Mouse (Mus musculus) monocyte, adult 2 months (primary cell): ENCODE data around the gene Arl6ip1.
"Not testable (repeated sequence)": the region's sequence is repeated elsewhere in the genome, so short reads cannot be mapped to it uniquely, and the experiment has no call there.

Source experiments
- DNase-seq, 2 experiments: peaks; one replicate each; pipeline ENCODE4 v3.0.0; 2022; ENCODE audit warnings: low spot score in 2 of 2, low read depth in 1 of 2

Gene Arl6ip1

DNA sequence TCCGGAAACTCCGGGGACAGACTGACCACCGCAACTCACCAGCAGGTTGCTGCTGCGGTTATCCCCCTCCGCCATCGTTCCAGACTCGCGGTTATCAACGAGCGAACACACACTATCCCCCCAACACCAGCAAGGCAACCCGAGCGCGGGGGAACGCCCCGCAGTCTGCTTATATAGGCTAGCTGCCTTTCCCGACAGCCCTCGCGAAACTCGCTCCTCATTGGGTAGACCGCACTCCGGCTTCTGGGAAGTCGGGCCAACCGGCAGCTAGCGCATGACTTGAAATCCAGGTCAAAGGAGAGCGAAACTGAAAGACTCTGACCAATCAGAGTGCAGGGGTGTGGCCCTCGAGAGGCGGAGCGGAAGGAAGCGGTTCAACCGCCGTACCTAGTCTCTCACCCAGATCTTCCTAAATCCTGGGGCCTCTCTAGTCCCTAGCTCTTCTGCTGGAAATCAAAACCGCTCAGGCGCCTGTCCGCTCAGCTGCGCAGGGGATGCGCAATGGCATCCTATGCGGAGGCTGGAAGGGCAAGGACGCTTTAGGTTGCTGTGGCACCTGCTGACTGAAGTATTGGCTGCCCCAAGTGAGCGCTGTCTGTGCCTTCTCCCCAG is at the start of gene Arl6ip1:
Arl6ip1 (minus strand) TSS at position 233 of the 612 bp plus-strand sequence.
- peak; percentile 92 to 96 for DNase-seq

DNA sequence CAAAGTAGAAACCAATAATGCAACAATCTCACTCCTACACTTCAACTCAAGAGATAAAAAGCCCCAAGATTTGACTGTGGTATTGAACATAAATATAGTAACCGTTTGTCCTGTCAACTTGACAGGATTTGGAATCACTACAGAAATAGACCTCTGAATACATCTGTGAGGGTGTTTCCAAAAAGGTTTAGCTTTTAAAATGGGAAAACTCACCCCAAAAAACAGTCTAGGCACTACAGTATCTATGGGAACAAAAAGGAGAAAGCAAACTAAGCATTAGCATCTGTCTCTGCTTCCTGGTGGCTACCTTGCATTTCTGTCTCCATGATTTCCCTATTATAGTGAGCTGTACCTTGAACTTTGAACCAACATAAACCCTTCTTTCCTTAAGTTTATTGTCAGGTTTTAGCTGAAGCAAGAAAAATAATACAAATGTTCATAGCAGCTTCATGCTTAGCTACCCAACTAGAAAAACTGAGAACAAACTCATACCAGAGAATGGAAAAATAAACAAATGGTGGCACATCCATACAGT is 46.4 kb upstream of the Arl6ip1 start:
- DNase-seq, result no peak

DNA sequence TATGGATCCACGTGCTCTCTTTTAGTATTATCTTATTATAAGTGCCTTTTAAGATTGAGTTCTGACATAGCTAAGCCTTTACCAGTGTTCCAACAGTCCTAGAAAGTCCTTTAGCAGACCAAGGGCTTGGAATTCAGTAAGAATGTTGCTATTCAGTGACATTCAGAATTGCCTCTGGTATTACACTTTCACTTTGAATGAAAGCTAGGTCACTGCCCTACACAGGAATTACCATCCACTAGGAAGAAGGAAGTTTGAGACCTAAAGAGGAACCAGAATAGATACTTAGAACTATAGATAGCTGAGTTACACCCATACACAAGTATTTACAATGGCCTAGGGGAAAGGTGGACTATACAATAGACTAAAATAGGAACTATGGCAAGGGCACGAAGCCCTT is 40.7 kb upstream of the Arl6ip1 start:
- DNase-seq, result not testable (repeated sequence)

DNA sequence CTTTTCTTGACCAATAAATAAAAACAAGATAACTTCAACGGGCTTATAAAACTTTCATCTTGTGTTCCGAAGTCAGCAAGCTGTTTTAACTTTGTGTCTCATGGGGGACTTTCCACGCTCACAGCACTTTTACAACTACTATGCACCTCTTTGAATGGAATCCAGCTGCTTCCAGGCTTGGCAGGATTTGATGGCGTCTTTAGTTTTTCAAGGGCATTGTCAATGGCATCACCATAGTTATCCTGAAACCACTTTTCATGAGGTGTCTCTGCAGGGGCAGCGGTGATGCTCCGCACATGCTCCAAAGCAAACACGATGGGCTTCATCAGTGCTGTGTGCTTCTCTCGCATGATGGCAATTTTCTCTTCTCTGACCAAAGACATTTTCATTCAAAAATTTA is 33.5 kb upstream of the Arl6ip1 start:
- DNase-seq, result no peak

DNA sequence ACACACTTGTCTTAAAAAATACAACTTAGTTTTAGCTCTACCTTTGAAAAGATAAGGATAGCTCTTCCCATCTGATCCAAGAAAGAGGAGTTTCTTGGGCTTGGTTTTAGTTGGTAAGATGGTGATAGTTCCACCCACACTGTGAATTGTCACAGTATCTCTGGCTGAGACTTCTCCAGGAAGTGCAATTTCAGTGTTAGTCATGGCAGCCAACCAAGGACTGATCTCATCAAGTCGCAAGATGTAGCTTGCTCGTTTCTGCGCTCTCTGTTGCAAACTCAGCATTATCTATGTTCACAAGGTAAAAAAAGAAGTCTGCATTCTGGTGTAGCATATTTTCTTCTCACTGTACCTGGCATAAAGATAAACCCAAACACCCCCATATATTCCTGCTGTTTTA is 30.7 kb upstream of the Arl6ip1 start:
- DNase-seq, result no peak

DNA sequence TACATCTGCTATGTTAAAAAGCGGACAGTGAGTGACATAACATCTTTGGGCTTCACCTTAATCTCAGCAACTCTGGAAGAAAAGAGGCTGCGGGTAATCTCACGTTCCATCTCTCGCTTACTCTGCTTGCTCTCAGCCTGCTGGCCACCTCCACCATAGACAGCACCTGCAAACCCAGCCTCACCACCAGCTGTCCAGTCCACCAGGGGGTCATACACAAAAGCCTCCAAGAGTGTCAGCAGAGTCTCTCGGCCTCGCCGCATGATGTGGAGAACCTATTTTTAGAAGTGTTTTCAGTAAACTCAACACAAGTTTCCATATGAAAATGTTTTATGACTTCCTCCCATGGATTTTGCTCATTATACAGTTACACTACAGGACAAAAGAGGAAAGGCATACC is 27.0 kb upstream of the Arl6ip1 start:
- no peak for DNase-seq

DNA sequence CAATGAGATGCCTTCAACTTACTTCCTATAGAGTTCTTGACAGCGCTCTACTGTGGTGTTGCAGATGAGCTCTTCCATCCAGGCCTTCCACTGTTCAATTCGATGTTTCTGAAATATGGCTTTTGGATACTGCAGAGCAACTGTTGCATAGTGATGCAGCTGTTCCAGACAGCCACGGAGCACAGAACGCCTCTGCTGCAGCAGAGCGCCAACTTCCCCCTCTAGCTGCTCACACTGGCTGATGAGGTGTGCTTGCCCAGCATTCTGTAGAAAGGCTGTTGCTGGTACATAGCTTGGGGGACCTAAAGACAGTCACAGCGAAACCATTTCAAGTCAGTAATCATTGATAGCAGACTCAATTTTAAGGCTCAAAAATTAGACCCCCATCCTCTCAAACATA is 24.7 kb upstream of the Arl6ip1 start:
- DNase-seq, result no peak

DNA sequence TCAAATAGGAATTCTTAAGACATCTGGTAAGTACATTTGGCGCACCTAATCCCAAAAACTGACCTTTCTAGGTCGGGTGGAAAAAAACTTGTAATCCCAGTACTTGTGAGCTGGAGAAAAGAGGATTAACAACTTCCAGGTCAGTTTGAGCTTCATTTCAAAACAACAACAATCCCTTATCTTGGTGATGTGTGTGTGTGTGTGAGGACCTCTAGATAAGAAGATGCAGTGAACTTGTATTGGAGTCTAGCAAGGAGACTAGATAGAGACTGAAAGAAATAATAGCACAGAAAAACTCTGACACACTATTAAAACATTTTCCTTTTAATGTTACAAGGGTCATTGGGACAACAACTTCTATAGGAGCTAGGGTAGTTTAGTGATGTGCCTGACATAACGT is 14.1 kb upstream of the Arl6ip1 start:
- DNase-seq, result no peak

DNA sequence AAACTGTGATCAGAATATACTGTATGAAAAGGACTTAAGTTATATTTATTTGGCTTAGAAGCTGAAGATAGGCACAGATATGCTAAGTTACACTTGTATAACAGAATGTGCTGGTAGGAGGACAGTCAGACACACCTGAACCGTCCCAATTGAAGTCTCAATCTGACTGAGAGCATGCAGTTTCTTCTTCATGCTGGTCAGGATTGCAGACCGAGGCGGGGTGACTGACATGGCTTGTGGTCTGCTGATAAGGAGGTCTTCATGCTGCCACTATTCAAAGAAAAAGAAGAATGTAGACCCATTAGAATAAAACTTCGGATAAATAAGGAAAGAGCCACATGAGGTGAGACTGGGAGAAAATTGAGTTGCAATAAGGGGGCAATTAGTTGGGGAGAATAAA is 13.7 kb upstream of the Arl6ip1 start:
- no peak for DNase-seq

DNA sequence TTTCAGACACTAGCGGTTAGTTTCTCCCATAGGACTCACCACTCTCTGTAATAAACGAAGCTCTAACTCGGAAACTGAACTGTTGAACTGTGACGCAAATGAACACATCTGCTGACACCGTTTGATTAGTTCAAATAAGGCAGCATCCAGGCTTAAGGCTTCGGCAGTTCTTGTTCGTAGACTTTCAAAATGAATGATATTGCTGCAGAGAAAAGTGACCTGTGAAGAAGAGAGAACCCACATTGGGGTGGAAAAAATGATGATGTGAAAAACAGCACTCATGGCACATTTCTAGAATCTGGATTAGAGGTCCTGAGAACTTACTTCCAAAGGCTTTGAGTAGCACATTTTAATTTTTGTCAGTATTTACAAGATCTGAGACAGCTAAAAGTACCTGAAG is 11.8 kb upstream of the Arl6ip1 start:
- DNase-seq, result no peak

DNA sequence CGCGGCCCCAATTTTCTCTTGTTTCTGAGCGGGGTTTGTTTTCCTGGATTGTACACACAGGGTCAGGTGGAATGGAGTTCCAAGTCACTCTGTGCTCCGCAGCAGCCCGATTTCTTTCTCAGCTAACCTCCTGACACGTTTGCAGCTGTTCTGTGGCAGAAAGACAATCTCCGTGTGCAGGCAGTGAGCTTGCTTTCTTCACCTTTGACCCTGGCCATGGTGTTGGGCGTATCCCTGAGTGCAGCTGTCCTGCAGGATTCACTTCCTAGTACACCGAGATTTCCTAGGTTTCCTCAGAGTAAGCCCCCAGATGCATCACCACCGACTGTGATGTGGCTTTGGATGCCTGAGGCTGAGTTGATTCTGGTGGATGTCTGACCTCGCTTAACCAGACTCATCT is 5.7 kb upstream of the Arl6ip1 start:
- no peak for DNase-seq

DNA sequence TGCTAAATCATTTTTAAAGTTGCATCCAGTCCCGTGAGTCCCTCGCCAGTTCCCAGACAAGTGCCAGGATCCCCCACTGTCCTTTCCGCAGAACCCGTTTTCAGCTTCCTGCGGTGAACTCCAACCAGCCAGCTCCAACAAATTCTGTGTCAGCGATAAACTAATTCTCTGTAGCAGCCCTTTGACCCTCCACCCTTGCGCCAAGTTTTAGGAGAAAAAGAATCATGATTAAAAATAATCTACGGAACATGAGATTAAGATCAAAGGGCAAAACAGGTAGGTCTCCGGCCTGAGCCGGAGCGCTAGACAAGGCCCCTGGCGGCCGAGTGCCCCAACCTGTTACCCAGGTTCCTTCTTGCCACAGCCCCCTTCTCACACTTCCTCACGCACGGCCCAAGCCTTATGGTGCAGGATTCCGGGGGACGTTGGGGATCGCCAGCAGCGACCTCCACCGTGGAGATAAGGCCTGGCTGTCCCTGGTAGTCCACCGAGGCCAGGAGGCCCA is 485 bp downstream of the Arl6ip1 start:
- no peak for DNase-seq

DNA sequence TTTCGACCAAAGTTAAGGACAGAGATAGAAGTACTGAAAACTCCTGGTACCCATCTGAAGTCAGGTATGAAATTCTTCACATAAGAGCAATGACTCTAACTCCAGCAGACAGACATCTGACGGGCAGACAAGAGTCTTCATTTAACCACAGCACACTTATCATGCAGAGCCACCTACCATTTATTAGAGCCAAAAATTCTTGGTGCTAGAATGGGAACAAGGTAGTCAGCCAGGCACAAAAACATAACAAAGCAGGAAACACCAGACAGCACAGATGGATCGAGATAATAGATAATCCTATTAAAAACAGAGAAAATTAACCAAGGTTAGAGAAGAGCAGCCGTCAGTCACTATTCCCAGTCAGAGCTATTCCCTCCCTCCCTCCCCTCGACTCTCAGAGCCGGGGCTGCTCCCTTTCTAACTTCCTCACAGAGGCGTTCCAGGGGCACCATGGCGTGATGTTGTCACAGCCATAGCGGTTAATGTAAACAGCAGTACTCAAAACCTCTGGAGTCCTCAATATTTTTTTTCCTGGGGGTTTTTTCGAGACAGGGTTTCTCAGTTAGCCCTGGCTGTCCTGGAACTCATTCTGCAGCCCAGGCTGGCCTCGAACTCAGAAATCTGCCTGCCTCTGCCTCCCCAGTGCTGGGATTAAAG is 3.1 kb downstream of the Arl6ip1 start:
- no peak for DNase-seq

DNA sequence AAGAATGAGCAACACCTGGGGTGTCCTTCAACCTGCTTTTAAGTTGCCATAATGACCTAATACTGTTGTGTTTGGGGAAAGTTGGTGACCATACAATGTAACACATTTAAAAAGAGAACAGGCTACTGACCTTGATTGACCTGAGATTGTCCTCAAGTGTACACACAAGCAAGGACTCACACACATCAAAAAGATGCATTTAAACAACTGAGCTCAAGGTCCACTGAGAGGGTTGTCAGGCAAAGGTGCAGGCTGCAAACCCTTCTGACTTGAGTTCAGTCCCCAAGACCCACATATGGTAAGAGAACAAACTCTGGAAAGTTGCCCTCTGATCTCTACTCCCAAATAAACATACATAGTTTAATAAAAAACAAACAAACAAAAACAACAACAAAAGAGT is 3.7 kb downstream of the Arl6ip1 start:
- no peak for DNase-seq

DNA sequence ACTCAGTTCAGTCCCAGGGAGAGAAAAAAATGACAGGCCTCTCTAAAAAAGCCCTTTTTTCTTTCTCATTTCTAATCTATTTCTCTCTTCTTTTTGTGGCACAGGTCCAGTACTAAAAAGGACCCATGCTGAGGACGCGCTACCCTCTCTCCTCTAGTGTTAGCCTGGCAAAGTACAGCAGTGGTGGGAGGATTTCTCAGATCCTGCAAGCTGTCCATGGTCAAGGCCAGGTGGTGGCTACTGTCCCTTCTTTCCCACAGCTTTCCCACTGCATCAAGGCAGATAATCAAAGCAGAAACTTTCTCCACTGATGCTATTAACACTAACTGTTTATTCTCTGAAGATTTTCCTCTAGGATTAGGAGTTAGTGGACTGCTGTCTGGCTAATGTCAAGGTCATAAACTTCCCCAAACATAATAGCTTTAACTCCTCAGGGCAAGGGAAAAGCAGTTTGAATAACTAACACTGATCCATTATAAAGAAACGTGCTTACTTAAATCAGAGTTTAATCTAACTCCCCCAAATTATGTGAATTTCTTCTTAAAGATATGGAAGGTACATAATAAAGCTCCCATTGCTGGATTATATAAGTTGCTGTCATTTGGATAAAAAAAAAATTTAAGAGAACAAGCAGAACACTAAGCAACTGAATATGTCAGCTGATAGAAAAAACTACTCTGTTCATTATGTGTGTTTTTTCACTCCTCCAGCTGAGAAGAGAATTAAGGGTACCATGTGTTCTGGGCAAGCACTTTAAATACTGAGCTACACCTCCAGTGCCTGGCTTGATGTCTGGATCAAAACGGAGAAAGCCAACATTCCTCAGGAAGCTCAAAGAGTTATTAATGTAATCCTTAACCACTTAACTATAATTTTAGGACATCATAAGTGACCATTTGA is 5.7 kb downstream of the Arl6ip1 start:
- no peak for DNase-seq

DNA sequence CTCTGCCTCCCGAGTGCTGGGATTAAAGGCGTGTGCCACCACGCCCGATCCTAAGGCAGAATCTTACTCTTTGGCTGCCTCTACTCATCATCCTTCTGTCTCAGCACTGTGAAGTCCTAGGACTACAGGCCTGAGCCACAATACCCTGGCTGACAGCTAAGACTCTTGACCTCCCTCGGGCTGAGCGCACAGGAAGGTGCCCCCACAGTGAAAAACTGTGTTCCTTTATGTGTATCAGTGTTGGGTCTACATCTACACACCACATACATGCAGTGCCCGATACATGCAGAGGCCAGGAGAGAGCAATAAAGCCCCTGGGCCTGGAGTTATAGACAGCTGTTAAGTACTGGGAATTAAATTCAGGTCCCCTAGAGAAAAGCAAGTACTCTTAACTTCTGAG is 7.2 kb downstream of the Arl6ip1 start:
- no peak for DNase-seq

DNA sequence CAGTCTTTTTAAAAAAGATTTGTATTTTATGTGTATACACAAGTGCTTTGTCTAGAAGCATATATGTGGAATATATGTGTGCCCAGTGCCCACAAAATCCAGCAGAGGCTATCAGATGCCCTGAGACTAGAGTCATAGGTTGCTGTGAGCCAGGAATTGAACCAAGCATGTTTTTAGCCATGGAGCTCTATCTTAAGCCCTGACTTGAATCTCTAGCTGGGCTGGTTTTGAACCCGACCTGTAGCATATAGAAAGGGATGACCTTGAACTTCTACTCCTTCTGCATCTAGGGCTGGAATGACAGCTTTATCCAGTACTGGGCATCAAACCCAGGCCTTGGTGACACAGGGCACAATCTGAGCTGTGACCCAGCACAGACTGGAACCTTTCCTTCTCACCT is 8.8 kb downstream of the Arl6ip1 start:
- no peak for DNase-seq

DNA sequence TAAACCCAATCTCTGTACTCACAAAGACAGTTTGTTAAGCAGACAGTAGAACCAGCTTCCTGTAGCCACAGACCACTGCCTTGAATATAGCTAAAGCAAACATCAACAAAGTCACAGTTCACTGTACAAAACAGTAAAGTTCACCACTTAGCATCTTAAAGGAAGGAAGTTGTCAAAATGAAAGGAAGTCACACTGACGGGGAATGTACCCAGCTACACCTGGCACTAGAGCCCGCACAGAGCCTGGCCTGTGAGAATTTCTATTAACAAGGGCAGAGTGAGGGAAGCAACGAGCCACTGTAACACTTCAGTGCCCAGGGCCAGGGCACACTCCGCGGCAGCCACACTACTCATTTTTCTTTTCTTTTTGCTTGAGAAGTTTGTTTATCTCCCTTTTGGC is 9.5 kb downstream of the Arl6ip1 start:
- DNase-seq, result no peak

DNA sequence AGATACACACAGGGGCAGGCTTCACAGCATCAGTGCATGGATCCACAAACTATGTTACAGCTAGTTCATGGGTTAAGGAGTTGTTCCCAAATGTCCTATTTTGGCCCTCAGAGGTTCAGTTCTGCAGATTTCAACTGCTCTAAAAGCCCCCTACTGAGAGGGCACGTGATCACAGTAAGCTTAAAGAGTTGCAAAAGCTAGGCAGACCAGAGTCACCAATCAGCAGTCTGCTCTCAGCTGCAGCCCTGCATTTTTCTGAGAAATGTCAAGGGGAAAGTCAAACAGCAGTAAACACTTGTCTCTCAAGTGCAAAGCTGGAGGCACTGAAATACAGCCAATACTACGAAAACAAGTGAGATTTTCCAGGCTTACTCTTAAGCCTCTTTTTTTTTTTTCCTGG is 10.3 kb downstream of the Arl6ip1 start:
- no peak for DNase-seq

DNA sequence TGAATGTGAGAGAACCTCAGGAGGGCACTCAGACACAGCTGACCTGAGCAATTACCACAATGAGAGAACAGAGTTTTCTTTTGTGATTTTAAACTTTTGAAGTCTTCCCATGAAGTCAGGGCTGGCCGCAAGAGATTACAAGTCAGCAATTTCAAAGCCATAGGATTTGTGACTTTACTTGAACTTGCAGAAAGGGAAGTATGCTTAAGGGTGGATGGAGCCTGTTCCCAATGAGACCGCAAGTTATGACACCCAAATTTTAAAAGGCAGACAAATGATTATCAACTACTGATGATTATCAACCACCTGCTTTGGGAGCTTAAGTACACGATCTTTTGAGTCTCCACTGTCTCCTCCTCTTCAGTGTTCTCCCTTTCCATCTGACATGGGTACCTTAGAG is 11.0 kb downstream of the Arl6ip1 start:
- no peak for DNase-seq

DNA sequence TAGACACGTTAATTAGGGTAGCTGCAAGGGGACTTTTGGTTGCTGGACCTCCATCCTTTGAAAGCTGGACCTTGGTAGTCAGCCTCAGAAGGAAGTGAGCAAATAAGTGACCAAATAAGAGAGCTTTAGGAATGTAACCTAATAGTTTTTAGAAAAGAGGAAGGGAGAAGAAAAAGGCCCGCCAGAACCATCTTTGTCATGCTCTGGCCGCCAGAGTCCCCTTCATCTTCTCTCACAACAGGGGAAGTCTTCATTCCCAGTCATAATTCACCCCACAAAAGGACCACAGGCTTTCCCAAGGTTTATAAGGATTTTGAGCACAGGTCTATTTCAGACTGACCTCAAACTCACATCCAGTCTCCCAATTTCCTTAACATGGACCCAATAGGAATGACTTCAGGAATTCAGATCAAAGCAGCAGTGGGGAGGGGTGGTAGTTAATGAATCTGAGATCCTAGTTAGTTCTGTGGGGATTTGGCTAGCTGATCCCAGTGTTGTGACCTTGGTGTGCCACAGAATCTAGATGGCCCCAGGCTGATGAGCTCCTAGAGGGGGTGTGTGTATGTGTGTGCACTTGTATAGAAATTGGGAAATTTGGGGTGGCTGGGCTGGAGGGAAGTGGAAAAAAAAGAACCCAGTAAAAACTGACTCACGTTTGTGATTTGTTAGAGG is 11.8 kb downstream of the Arl6ip1 start:
- no peak for DNase-seq
